Mouse (Mus musculus) C3H10T1/2 (cell line): ENCODE results near the gene Adamts15. TPM values are rescaled to one million over a fixed set of nuclear protein-coding genes. Genes with fewer than 3 reads are reported as not detected.

Experiments used
- polyA plus RNA-seq, 2 experiments: library from polyadenylated mRNA; unstranded; fragments of >200 nt; fragmentation: generic; extraction: Trizol; gene quantifications; one replicate each; pipeline ENCODE4 v1.2.1; 2012; ENCODE audit warnings: missing spikeins in 2 of 2

The Adamts15 gene
- polyA plus RNA-seq = under 1 TPM in 1 of 2 experiments, not detected in 1; 0.02 TPM

DNA sequence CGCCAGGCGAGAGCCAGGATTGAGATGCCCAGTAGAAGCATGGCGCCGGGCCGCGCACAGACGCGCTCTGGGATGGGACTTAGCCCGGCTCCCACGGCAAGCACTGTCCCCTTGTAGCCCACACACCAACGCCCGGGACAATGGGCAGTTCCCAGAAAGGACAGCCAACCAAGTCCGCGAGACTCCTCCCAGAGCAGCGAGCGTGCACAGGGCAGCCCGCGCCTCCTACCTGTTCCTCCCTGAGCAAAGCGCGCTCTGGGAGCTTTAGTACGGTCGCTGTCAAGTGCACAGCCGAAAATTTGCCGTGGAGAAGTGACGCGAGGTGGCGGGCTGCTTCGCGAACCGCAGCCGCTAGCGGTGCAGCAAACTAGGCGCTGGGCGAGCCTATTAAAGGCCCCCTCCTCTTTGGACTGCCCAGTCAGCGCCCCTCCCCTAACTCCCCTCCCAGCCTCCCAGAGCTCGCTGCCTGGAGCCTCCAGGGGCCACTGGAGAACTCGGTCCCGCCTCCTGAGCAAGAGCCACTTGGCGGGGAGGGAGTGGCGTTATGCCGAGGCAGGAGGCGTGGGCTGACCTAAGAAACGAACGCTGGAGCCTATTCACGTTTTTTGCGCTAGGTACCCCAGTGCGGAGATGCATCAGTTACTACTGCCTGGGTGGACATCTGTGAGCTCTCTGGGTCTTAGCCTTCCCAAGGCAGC, at the start of gene Adamts15:
Adamts15 (minus strand) TSS at position 256 of the 698 bp plus-strand sequence.

DNA sequence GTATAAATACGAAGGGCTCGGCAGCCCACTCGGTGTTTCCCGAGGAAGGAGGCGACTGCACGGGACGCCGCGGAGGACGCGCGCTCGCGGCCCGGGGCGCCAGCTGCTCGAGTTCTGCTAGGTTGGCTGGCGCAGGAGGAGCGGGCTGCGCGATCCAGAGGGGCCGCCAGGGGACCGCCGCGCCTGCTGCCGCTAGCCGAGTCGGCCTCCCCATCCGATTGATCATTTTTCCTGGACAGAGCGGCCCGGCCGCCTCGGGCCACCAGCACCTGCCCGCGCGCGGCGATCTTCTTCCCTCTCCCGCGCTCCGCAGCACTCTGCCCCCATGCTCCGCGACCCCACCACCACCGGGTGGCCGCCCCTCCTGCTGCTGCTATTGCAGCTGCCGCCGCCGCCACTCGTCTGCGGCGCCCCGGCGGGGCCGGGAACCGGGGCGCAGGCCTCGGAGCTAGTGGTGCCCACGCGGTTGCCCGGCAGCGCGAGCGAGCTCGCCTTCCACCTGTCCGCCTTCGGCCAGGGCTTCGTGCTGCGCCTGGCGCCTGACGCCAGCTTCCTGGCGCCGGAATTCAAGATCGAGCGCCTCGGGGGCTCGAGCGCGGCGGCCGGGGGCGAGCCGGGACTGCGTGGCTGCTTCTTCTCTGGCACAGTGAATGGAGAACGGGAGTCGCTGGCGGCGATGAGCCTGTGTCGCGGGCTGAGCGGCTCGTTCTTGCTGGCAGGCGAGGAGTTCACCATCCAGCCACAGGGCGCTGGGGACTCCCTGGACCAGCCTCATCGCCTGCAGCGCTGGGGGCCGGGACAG, 20.5 kb upstream of the Adamts15 start, which contains the start of gene Adamts8:
Adamts8 (plus strand) TSS at position 51 of the 802 bp plus-strand sequence.

Other genes with a start within 250 kb of the Adamts15 start
- under 1 TPM in 1 of 2 experiments, not detected in 1; 0.01 TPM for gene Adamts8, start 20.1 kb upstream of the Adamts15 start, polyA plus RNA-seq
- 1 to 10 TPM in 1 of 2 experiments, under 1 TPM in 1; 0.53 to 2.7 TPM for gene Zbtb44, start 108.2 kb upstream of the Adamts15 start, polyA plus RNA-seq
- under 1 TPM in 1 of 2 experiments, not detected in 1; 0.01 TPM for gene St14, start 209.4 kb upstream of the Adamts15 start, polyA plus RNA-seq